Mouse (Mus musculus) adrenal gland, adult 2 months (tissue): ENCODE measurements at regions not wholly inside any gene's neighbourhood (a gene's known extent, or its start where the extent isn't known, plus 50 kb on each side); places are given as distances from the start of the nearest gene placed in this dataset.

ENCODE experiments used
- DNase-seq: peaks from one replicate; pipeline ENCODE4 v3.0.0; 2021

GRCm38 (mm10) chr1:38739018-38739417 lies 74.3 kb upstream of the Aff3 start:
- DNase-seq = no peak

GRCm38 (mm10) chr1:38735768-38736167 lies 71.0 kb upstream of the Aff3 start:
- DNase-seq = peak; percentile 5

- no peak for DNase-seq
Observed at GRCm38 (mm10) chr1:38733201-38733600, 68.4 kb upstream of the Aff3 start.

GRCm38 (mm10) chr1:38729977-38730782 lies 65.4 kb upstream of the Aff3 start:
- DNase-seq = no peak

- DNase-seq = no peak
Observed at GRCm38 (mm10) chr1:38725805-38726204, 61.0 kb upstream of the Aff3 start.

- DNase-seq = no peak
Observed at GRCm38 (mm10) chr1:38724631-38725030, 59.9 kb upstream of the Aff3 start.

- no peak for DNase-seq
Observed at GRCm38 (mm10) chr1:38722155-38722554, 57.4 kb upstream of the Aff3 start.

- DNase-seq = no peak
Observed at GRCm38 (mm10) chr1:38720287-38720686, 55.5 kb upstream of the Aff3 start.

GRCm38 (mm10) chr1:38715621-38716020 lies 50.9 kb upstream of the Aff3 start:
- no peak for DNase-seq
